Mouse (Mus musculus): ENCODE measurements around the gene Cenpm. TPM values are rescaled to one million over a fixed set of nuclear protein-coding genes. Genes with fewer than 3 reads are reported as not detected.

Cenpm gene
- polyA plus RNA-seq, 1 experiment: 187 TPM

GRCm38 (mm10) chr15:82210801-82211200, 33.7 kb downstream of the Cenpm start:
- TF ChIP-seq GATA1 (IDR thresholded peaks at IDR 0.05; ENCODE audit: low read length): no peak

- TF ChIP-seq GATA1 (IDR thresholded peaks at IDR 0.05; ENCODE audit: low read length): no peak
Measured at GRCm38 (mm10) chr15:82209295-82210050, 35.1 kb downstream of the Cenpm start.

GRCm38 (mm10) chr15:82208307-82208706, 36.2 kb downstream of the Cenpm start:
- no peak for TF ChIP-seq GATA1 (IDR thresholded peaks at IDR 0.05; ENCODE audit: low read length)

GRCm38 (mm10) chr15:82207504-82208219, 36.9 kb downstream of the Cenpm start:
- no peak for TF ChIP-seq GATA1 (IDR thresholded peaks at IDR 0.05; ENCODE audit: low read length)

GRCm38 (mm10) chr15:82207105-82207459, 37.5 kb downstream of the Cenpm start:
- TF ChIP-seq GATA1 (IDR thresholded peaks at IDR 0.05; ENCODE audit: low read length): no peak

- TF ChIP-seq GATA1 (IDR thresholded peaks at IDR 0.05; ENCODE audit: low read length): no peak
Measured at GRCm38 (mm10) chr15:82206365-82207104, 38.0 kb downstream of the Cenpm start.

- TF ChIP-seq GATA1 (IDR thresholded peaks at IDR 0.05; ENCODE audit: low read length): no peak
Measured at GRCm38 (mm10) chr15:82204680-82205371, 39.7 kb downstream of the Cenpm start.

- TF ChIP-seq GATA1 (IDR thresholded peaks at IDR 0.05; ENCODE audit: low read length): no peak
Measured at GRCm38 (mm10) chr15:82203611-82204351, 40.8 kb downstream of the Cenpm start.

GRCm38 (mm10) chr15:82203090-82203489, 41.5 kb downstream of the Cenpm start:
- TF ChIP-seq GATA1 (IDR thresholded peaks at IDR 0.05; ENCODE audit: low read length): no peak

- no peak for TF ChIP-seq GATA1 (IDR thresholded peaks at IDR 0.05; ENCODE audit: low read length)
Measured at GRCm38 (mm10) chr15:82202086-82202485, 42.5 kb downstream of the Cenpm start.

- no peak for TF ChIP-seq GATA1 (IDR thresholded peaks at IDR 0.05; ENCODE audit: low read length)
Measured at GRCm38 (mm10) chr15:82199546-82199945, 45.0 kb downstream of the Cenpm start.

- TF ChIP-seq GATA1 (IDR thresholded peaks at IDR 0.05; ENCODE audit: low read length): no peak
Measured at GRCm38 (mm10) chr15:82198342-82198741, 46.2 kb downstream of the Cenpm start.

- TF ChIP-seq GATA1 (IDR thresholded peaks at IDR 0.05; ENCODE audit: low read length): no peak
Measured at GRCm38 (mm10) chr15:82197937-82198336, 46.6 kb downstream of the Cenpm start.

- no peak for TF ChIP-seq GATA1 (IDR thresholded peaks at IDR 0.05; ENCODE audit: low read length)
Measured at GRCm38 (mm10) chr15:82197246-82197750, 47.2 kb downstream of the Cenpm start.

- no peak for TF ChIP-seq GATA1 (IDR thresholded peaks at IDR 0.05; ENCODE audit: low read length)
Measured at GRCm38 (mm10) chr15:82196300-82196699, 48.2 kb downstream of the Cenpm start.

All from G1E-ER4 (cell line).